Mouse (Mus musculus): ENCODE results near the gene Mettl6.
"Not testable (repeated sequence)": the region's sequence is repeated elsewhere in the genome, so short reads cannot be mapped to it uniquely, and the experiment has no call there.

Gene Mettl6

DNA sequence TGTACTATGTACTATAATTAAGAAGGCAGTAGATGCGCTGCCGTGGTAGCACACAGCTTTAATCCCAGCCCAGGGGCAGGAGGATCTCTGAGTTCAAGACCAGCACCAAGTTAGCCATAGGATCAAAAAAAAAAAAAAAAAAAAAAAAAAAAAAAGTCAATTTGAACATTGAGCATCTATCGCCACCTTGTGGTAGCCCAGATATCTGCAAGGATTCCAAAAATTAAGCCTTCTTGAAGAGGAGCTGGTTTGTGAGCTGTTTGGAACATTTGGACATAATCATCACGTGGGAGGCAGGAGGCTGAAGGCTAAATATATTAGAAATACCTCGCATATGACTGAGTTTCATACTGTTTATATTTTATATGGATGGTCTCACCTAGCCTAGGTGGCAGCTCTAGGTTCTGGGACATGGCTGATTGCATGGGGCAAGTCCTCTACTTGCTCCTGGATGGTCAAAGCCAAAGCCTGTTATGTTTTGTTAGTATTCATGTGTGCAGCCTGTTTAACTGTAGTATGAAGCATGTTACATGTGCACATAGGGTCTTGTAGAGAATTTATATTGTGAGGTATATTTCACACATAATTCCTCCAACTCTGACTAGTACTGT lies 22.3 kb downstream of the Mettl6 start:
- peak; percentile 83 for DNase-seq

- DNase-seq = no peak
Measured at GRCm38 (mm10) chr14:31469711-31470110, 25.1 kb downstream of the Mettl6 start.

DNA sequence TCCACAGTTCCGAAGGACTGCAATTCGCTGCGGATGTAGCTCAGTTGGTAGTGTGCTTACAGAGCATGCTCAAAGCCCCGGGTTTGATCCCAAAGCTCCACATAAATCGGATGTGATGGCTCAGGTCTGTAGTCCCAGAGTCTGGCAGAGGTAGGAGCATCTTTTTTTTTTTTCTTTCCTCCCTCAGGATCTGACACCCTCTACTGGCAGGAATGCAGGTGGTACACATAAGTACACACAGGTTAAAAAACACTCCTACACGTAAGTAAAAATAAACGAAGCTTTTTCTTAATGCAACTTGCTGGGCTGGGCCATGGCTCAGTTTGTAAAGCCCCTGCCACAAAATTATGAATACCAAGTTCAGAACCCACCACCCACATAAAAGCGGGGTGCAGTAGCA lies 30.7 kb downstream of the Mettl6 start:
- DNase-seq = peak; percentile 68

DNA sequence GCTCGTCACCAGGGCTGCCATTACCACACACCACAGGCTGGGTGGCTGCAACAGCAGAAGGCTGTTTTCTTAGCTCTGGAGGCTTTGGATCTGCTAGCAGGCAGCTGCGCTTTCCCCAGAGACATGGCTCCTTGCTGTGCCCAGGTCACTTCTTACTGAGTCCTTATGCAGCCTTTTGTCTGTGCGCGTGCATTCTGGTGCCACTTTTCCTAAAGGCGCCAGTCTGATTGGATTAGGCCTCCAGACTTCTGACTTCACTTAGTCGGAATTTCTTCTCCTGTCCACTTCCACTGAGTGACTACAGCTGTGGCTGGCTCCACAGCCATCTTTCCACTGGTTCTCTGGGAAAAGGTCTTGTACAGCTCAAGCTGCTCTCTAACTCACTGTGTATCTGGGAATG lies 32.0 kb downstream of the Mettl6 start:
- peak; percentile 57 for DNase-seq

GRCm38 (mm10) chr14:31462226-31462625 lies 32.6 kb downstream of the Mettl6 start:
- peak; percentile 48 for DNase-seq

GRCm38 (mm10) chr14:31458006-31458405 lies 36.8 kb downstream of the Mettl6 start:
- no peak for DNase-seq

GRCm38 (mm10) chr14:31456064-31456721 lies 38.6 kb downstream of the Mettl6 start:
- no peak for DNase-seq

DNA sequence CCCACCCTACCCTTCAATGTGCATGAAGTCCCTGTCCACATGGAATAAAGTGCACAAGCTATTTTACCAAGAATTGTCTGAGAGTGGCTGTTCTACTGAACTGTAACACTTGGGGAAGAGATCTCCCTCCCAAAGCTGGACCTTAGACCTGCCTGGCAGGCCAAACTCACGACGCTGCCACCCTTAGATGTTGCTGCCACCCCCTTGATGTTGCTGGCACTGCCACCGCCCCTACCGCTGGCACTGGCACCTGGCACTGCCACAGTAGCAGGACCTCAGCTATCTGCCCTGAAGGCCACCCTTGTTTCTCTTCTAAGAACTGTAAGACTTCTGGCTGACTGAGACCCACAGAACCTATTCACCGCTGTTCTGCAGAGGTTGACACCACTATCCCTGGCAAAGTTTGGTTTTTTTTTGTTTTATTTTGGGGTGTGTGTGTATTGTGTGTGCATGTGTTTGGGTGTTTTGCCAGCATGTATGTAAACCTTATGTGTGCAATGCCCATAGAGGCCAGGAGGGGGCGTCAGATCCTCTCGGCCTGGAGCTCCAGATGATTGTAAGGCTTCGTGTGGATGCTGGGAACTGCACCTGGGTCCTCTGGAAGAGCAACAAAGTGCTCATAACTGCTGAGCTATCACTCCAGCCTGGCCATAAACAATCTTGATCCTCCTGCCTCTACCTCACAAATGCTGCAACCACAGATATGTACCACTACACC lies 39.8 kb downstream of the Mettl6 start:
- no peak for DNase-seq

DNA sequence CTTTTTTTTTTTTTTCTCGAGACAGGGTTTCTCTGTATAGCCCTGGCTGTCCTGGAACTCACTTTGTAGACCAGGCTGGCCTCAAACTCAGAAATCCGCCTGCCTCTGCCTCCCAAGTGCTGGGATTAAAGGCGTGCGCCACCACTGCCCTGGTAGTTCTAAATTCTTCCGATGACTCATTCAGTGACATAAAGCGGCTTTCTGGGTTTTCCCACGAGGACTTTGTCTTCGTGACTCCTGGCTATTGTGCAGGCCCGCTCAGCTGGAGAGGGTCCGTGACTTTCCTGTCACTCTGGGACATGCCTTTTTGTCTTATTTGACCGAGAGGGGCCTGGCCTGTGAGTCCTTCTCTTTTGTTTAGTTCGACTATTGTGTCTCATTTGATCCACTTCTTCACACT lies 40.9 kb downstream of the Mettl6 start:
- not testable (repeated sequence) for DNase-seq

DNA sequence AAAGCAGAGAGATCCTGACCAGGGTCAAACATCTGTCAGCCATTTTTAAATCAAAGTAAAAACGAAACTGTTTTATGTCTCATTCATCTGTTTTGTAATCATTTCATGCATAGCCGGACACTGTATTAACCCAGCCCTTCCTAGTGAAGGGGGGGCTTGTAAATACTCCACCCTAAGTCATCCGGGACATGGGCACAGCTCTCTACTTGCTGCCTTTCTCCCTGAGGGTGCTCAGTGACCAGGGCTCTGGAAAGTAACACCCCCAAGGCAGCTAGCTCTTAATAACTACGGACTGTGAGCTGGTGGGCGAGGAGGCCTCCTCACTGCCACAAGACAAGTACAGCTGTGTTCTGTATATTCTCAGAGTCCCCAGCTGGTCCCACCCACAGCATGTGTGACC lies 45.8 kb downstream of the Mettl6 start:
- DNase-seq = no peak

DNA sequence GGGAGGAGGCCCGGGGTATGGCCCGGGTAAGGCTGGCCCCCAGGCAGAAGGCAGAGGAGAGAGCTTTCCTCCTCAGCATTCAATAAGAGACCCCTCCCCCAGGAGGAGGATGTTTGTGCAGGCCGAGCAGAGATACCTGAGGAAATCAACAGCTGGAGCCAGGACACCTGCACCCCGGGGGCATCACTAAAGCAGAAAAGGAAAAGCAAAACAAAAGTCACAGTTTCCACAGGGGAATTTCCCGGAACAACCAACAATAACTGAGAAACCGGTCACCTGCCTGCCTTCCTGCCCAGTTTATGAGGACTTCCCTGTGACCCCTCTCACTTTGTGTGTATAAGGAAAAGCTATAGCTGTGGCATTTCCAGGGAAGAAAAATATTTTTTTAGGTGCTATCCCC lies 51.2 kb downstream of the Mettl6 start:
- DNase-seq = no peak

DNA sequence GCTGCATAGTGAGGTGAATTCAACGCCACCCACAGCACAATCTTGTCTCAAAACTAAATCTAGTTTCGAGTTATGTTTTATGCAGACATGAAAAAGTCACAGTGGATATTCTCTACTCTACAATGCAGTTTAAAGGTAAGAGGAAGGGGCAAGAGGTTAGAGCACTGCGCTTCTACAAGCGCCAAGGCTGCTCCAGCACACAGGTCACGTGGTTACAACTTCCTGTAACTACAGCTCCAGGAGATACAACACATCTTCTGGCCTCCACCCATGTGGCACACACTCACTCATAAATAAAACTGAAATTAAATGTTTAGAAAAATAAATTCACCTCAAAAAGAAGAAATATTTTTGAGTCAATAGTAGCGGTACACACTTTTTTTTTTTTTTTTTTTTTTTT lies 54.1 kb downstream of the Mettl6 start:
- DNase-seq = no peak

- DNase-seq = no peak
Measured at GRCm38 (mm10) chr14:31440230-31440629, 54.6 kb downstream of the Mettl6 start.

GRCm38 (mm10) chr14:31439279-31439678 lies 55.6 kb downstream of the Mettl6 start:
- DNase-seq = no peak

GRCm38 (mm10) chr14:31437826-31438529 lies 56.9 kb downstream of the Mettl6 start:
- DNase-seq = peak; percentile 42

DNA sequence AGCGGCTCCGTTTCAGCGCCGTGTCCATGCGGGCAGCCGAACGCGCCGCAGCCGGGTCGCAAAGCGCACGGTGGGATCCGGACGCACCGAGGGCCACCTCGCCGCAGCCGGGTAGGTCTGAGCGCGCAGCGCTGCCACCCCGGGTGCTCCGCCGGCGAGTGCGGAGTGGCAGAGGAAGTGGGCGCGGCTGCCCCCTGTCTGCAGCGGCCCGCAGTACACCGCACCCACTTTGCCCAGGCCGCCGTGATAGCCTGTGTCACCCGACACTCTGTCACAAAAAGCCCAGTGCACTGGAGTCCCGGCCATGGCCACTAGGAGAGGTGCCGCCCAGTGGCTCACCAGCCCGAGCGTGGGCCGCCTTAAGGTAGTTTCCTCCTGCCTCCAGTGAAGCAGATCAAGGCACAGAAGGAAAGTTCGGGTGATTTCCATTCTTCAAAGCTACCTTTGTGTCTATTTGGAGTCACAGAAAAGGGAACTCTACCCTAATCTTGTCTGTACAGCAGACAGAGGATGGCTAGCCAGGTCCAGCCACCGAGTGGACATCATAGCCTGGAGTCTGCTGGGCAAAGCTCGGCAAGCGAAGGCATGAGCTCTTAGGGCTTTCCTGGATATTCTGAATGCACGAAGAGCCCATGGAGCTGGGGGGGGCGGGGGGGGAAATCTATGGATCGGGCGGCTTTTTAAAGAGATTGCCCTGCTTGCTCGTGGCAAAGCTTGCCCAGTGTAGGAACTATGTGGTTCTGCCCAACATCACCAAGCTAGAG lies 58.7 kb downstream of the Mettl6 start, which contains the start of gene Sh3bp5:
TSS of gene Sh3bp5 (minus strand) at position 149 of the 764 bp plus-strand sequence.
- peak; percentile 96 for DNase-seq

DNA sequence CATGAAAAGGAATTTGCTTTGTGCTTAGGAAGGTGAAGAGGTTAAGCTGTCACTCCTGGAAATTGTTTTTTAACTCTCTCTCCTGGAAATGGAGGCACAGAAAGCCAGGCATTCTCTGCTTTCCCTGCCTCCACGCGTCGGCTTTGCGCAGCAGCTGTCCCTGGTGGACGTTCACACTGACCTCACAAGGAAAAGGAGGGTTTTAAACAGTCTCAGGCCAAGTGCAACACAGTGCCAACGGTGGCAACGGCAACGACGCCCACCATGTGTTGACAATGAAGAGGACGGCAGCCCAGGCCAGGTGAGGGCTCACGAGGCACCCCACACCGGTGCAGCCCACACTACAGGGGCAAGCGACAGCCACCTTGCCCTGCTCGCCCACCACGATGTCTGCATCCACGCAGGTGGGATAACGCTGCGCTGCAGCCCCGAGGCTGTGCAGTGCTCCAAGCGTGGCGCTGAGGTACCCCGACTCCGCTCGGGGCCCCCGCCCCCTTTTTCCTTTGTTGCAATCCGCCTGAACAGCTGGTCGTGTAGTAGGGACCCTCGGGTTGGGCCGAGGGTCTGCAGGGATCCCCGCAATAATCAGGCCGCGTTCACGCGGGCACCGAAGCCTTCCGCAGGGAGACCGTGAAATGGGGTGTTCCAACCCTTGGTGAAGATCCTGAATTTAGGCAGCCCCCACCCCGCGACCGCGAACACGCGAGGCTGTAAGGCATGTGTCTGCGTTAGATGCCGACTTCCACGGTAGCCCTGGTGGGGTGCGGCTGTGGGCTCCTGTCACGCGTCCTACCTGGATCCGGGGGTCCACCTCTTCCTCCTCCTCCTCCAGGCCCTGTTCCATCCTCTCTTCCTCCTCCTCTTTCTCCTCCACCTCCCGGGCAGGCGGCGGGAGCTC lies 59.6 kb downstream of the Mettl6 start:
- peak; percentile 61 for DNase-seq

DNA sequence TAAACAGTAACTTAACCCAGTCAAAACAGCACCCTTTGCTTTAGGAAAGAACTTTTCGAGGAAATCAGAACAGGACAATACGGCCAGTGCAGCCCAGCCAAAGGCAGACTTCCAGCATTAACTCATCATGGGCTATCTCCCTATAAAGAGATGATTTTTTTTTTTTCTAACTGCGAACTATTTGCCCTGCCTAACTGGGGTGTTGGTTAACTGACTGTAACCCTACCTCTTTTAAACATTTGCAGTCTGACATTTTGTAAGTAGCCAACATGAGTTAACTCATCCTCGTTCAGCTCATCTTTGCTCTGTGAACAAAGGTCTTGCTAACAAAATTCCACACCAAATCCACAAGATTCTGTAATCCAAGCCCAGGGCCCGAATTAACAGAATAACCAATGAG lies 60.4 kb downstream of the Mettl6 start:
- DNase-seq = no peak

DNA sequence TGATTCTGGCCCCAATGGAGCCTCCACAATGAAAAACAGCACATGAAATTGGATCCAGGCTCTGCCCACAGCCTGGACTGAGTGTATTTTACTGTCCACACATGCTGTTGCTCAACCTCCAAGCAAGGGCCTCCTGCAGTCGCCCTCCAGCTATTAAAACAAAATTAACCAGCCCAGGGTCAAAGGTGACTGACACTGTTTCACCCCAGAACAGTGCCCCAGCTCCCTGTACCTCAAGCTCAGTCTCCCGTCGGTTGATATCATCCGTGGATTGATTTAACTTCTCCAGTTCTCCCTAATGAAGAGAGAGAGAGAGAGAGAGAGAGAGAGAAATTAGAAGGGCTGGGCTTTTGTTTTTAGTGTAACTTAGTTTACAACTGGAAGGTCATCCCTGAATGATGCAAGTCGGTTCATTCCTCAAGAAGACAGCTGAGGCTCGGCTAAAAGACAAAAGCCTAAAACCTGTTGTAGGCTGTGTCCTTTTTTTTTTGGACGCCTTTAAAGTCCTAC lies 60.9 kb downstream of the Mettl6 start:
- DNase-seq = peak; percentile 58

- no peak for DNase-seq
Measured at GRCm38 (mm10) chr14:31433126-31433525, 61.7 kb downstream of the Mettl6 start.

- peak; percentile 57 for DNase-seq
Measured at GRCm38 (mm10) chr14:31432424-31432823, 62.4 kb downstream of the Mettl6 start.

Data from kidney, postnatal 10 days (tissue).